Mouse (Mus musculus) limb, embryonic 10.5 days (tissue): ENCODE measurements at regions not wholly inside any gene's neighbourhood (a gene's known extent, or its start where the extent isn't known, plus 50 kb on each side); places are given as distances from the start of the nearest gene placed in this dataset.

Experiments
- DNase-seq: peaks from one replicate; pipeline ENCODE4 v3.0.0-alpha.2; 2017; ENCODE audit warnings: low spot score
- H3K27ac ChIP-seq: fragments of 300-500 bp; sonication (generic); 2 replicates; pipeline ENCODE4 v1.5.1; 2016; ENCODE audit warnings: mild to moderate bottlenecking
- H3K27me3 ChIP-seq: fragments of 300-500 bp; sonication (generic); 2 replicates; pipeline ENCODE4 v1.6.1; 2016; ENCODE audit warnings: low read depth, mild to moderate bottlenecking; ENCODE audit not compliant: poor library complexity, severe bottlenecking
- H3K36me3 ChIP-seq: fragments of 300-500 bp; sonication (generic); 2 replicates; pipeline ENCODE4 v1.6.1; 2016; ENCODE audit warnings: mild to moderate bottlenecking, moderate library complexity
- H3K4me1 ChIP-seq: fragments of 300-500 bp; sonication (generic); 2 replicates; pipeline ENCODE4 v1.6.1; 2016
- H3K4me3 ChIP-seq: fragments of 300-500 bp; sonication (generic); 2 replicates; pipeline ENCODE4 v1.5.1; 2016; ENCODE audit warnings: mild to moderate bottlenecking, moderate library complexity
- H3K9me3 ChIP-seq: fragments of 300-500 bp; sonication (generic); replicated peaks from 2 replicates; pipeline ENCODE4 v1.6.1; 2016; ENCODE audit warnings: mild to moderate bottlenecking
- WGBS: fragments of 180-500 bp; shearing (Covaris S2); methylation state at CpG from one replicate; pipeline ENCODE4 v1.1.7; 2016; 5-methylcytosine and 5-hydroxymethylcytosine counted together

GRCm38 (mm10) chr12:94031364-94031763 is 1660.7 kb upstream of the Flrt2 start:
- DNase-seq: no peak
- H3K36me3 ChIP-seq: no peaks in the 10 kb centered on the region
- 74% methylated on average over 4 of the region's 4 CpGs for WGBS

GRCm38 (mm10) chr12:94047972-94048371 is 1644.1 kb upstream of the Flrt2 start:
- Histone ChIP-seq H3K27me3 (no peaks in the 10 kb centered on the region), H3K36me3 (no peaks in the 10 kb centered on the region), H3K9me3 (no peaks in the 10 kb centered on the region), H3K4me1 (no peaks in the 10 kb centered on the region), H3K27ac (no peak overlapping the region), H3K4me3 (no peak overlapping the region)
- DNase-seq: no peak
- 92% methylated on average over 2 of the region's 2 CpGs for whole genome bisulfite sequencing

More at GRCm38 (mm10) chr12:94031364-94031763, 1660.7 kb upstream of the Flrt2 start:
- Histone ChIP-seq H3K27me3 (no peaks in the 10 kb centered on the region), H3K4me1 (no peaks in the 10 kb centered on the region), H3K9me3 (no peaks in the 10 kb centered on the region), H3K27ac (no peak overlapping the region), H3K4me3 (no peak overlapping the region)

- Histone ChIP-seq H3K27ac (no peak overlapping the region), H3K4me1 (no peaks in the 10 kb centered on the region), H3K4me3 (no peak overlapping the region), H3K27me3 (no peaks in the 10 kb centered on the region), H3K9me3 (no peaks in the 10 kb centered on the region), H3K36me3 (no peaks in the 10 kb centered on the region)
- WGBS: 84% methylated on average over 2 of the region's 2 CpGs
- DNase-seq: no peak
Observed at GRCm38 (mm10) chr12:94057767-94058166, 1634.3 kb upstream of the Flrt2 start.

DNA sequence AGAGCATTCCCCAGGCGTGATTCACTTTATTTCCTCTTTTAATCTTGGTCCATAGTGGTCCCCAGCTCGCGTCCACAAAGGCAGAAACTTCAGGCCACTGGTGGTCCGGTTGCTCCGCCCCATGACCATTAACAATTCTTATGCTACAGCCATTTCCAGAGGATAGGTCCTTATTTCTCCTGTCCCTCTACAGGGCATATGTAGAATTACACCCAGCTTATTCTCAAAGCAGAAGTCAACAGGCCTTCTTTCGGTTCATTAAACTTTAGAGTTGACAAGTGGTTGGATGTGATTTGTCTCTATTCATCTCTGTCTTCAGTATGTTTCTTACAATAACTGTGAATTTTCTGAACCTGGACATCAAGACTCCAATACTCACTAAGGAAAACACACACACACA is 1632.4 kb upstream of the Flrt2 start:
- Histone ChIP-seq H3K27ac (no peak overlapping the region), H3K4me1 (no peaks in the 10 kb centered on the region), H3K4me3 (no peak overlapping the region), H3K36me3 (no peaks in the 10 kb centered on the region), H3K9me3 (no peaks in the 10 kb centered on the region), H3K27me3 (no peaks in the 10 kb centered on the region)
- WGBS: 88% methylated on average over 6 of the region's 6 CpGs
- DNase-seq: no peak

DNA sequence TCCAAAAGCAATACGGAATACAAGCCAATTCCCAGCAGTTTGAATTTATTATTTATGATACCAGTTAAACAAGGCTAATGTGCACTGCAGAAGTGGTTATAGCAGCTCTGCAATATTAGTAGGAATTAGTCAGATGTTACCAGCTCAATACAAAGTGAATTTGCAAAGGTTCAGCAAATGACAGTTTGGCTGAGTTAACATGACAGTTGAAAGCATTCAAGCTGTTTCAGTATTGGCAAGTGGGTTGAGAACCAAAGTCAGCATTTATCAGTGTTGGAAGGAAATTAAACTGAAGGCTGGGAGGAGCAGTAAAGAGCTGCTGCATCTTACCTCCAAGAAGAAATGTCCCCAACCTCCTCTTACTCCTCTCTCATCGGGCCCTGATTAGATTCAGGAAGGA is 1631.7 kb upstream of the Flrt2 start:
- Histone ChIP-seq H3K4me1 (no peaks in the 10 kb centered on the region), H3K9me3 (no peaks in the 10 kb centered on the region), H3K36me3 (no peaks in the 10 kb centered on the region), H3K27me3 (no peaks in the 10 kb centered on the region), H3K27ac (no peak overlapping the region), H3K4me3 (no peak overlapping the region)
- WGBS: 90% methylated on average over 2 of the region's 2 CpGs
- DNase-seq: no peak

DNA sequence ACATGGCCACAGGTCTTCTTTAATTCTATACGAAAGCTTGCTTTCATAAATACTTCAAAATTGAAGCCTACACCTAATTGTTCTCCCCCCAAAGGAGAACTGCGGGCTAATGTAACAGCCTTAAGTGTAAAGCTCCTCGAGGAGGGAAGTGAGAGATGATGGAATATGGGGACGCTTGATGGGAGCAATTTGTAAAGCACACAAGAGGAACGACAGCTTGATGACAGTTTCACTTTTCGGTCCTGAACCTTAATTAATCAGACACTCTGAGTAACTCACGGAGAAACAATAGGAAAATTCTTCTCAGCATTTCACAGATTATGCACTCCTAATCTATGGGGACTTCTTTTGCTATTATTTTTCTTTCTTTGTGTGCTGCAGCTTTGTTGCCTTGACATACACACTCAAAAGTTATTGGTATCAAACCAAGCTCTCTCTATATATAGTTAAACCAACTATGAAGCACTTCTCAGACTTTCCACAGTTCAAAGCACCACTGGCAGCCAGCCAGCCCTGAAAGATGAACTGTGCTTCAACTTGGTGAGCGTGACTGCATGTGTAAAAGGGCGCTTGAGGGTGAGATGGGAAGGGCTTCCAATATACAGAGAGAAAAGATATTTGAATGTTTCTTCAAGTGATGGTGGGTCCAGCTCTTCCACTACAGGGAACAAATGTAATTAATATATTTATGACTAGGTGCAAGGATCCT is 1625.4 kb upstream of the Flrt2 start:
- DNase-seq: no peak
- WGBS: 56% methylated on average over 9 of the region's 9 CpGs
- Histone ChIP-seq H3K27me3 (no peaks in the 10 kb centered on the region), H3K27ac (no peak overlapping the region), H3K9me3 (no peaks in the 10 kb centered on the region), H3K4me3 (no peak overlapping the region), H3K4me1 (0 out of 2 replicates have a peak, but pooled peaks cover 7% of the 10 kb centered on the region), H3K36me3 (no peaks in the 10 kb centered on the region)

- no peak for DNase-seq
- Histone ChIP-seq H3K9me3 (no peaks in the 10 kb centered on the region), H3K4me3 (no peak overlapping the region), H3K27me3 (no peaks in the 10 kb centered on the region), H3K36me3 (no peaks in the 10 kb centered on the region), H3K4me1 (0 out of 2 replicates have a peak, but pooled peaks cover 7% of the 10 kb centered on the region), H3K27ac (no peak overlapping the region)
- 82% methylated on average over 2 of the region's 2 CpGs for WGBS
Observed at GRCm38 (mm10) chr12:94070940-94071505, 1621.0 kb upstream of the Flrt2 start.

GRCm38 (mm10) chr12:94105582-94106162 is 1586.4 kb upstream of the Flrt2 start:
- DNase-seq: no peak
- 77% methylated on average over 1 of the region's 1 CpGs for WGBS

GRCm38 (mm10) chr12:94150143-94150542 is 1541.9 kb upstream of the Flrt2 start:
- 79% methylated on average over 5 of the region's 5 CpGs for WGBS
- no peak for DNase-seq
- no peaks in the 10 kb centered on the region for H3K9me3 ChIP-seq

More at GRCm38 (mm10) chr12:94105582-94106162, 1586.4 kb upstream of the Flrt2 start:
- no peaks in the 10 kb centered on the region for H3K27me3 ChIP-seq
- H3K36me3 ChIP-seq: no peaks in the 10 kb centered on the region
- no peak overlapping the region for H3K27ac ChIP-seq
- no peaks in the 10 kb centered on the region for H3K4me1 ChIP-seq
- no peak overlapping the region for H3K4me3 ChIP-seq
- no peaks in the 10 kb centered on the region for H3K9me3 ChIP-seq

GRCm38 (mm10) chr12:94155110-94155858 is 1536.7 kb upstream of the Flrt2 start:
- Histone ChIP-seq H3K27me3 (no peaks in the 10 kb centered on the region), H3K4me1 (peaks cover 7% of the 10 kb centered on the region; the same call in 1 of the 2 replicates), H3K36me3 (no peaks in the 10 kb centered on the region), H3K27ac (no peak overlapping the region), H3K9me3 (no peaks in the 10 kb centered on the region), H3K4me3 (no peak overlapping the region)
- 83% methylated on average over 12 of the region's 12 CpGs for WGBS
- no peak for DNase-seq

More at GRCm38 (mm10) chr12:94150143-94150542, 1541.9 kb upstream of the Flrt2 start:
- Histone ChIP-seq H3K27me3 (no peaks in the 10 kb centered on the region), H3K27ac (no peak overlapping the region), H3K4me1 (0 out of 2 replicates have a peak, but pooled peaks cover 2% of the 10 kb centered on the region), H3K4me3 (no peak overlapping the region), H3K36me3 (no peaks in the 10 kb centered on the region)

- no peak overlapping the region for H3K27ac ChIP-seq
- WGBS: 52% methylated on average over 1 of the region's 1 CpGs
- DNase-seq: no peak
- H3K4me1 ChIP-seq: no peaks in the 10 kb centered on the region
- no peaks in the 10 kb centered on the region for H3K36me3 ChIP-seq
- no peaks in the 10 kb centered on the region for H3K9me3 ChIP-seq
- no peaks in the 10 kb centered on the region for H3K27me3 ChIP-seq
- no peak overlapping the region for H3K4me3 ChIP-seq
Observed at GRCm38 (mm10) chr12:94182358-94182757, 1509.7 kb upstream of the Flrt2 start.

DNA sequence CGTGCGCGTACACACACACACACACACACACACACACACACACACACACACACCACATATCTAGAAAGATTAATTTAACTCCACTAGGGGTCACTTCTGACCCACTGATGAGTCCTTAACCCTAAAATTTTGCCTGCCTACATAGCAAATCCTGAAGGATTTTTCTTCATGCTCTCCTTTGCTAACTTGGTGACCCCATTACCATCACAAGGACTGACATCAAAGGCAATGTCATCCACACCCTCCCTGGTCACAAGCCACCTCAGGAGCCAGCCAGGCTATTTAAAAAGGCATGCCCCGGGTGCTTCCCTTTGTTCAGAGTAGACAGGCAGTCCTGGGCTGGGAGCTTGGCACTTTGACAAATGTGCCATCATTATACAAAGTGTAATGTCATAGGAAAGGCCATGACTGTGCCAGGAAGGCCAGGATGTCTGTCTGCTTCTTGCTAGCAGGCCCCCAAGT is 1501.4 kb upstream of the Flrt2 start:
- DNase-seq: peak; percentile 40
- Histone ChIP-seq H3K27ac (no peak overlapping the region), H3K36me3 (no peaks in the 10 kb centered on the region)

DNA sequence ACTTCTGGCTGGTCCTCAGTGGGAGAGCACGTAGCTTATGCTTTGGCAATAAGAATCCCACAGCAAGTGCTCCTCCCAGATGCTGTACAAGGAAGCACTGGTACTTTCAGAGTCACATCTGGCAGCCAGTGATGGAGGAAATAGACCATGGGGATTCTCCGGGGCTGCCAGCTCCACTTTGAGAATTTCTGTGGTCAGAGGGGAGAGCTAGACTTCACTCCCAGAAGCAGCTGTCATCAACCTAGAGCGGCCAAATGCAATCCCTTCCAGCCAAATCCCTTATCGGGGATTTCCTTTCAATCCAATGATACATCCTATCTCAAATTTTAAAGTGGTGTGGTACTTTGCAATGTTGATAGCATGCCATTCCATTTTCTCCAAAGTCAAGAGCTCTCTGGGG is 1474.1 kb upstream of the Flrt2 start:
- Histone ChIP-seq H3K27ac (no peak overlapping the region), H3K9me3 (no peaks in the 10 kb centered on the region), H3K4me1 (no peaks in the 10 kb centered on the region), H3K27me3 (no peaks in the 10 kb centered on the region), H3K36me3 (no peaks in the 10 kb centered on the region), H3K4me3 (no peak overlapping the region)
- WGBS: 81% methylated on average over 4 of the region's 4 CpGs
- DNase-seq: no peak

More for the DNA sequence above, 1501.4 kb upstream of the Flrt2 start:
- no peaks in the 10 kb centered on the region for H3K27me3 ChIP-seq
- H3K4me3 ChIP-seq: no peak overlapping the region
- WGBS: 73% methylated on average over 4 of the region's 4 CpGs
- peaks cover 7% of the 10 kb centered on the region for H3K4me1 ChIP-seq
- no peaks in the 10 kb centered on the region for H3K9me3 ChIP-seq
